Mouse (Mus musculus): ENCODE results near the gene Olfr26. TPM values are rescaled to one million over a fixed set of nuclear protein-coding genes. Genes with fewer than 3 reads are reported as not detected.

Olfr26 gene
- polyA plus RNA-seq, 1 experiment from 2014 or later: not detected

DNA sequence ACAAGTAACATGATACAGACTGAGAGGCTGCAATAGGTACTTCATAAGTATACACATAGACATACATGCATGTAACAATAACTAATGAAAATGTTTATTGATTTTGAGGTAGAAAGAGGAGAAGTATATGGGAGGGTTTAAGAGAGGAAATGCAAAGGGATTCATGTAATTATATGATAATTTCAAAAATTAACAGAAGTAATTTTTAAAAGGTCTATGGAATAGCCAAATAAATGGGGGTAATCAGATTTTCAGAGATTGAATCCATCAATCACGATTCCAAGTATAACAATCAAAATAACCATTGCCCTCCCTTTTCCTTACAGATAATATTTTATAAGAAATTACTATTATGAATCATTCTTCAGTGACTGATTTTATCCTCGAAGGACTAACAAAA is 22.0 kb downstream of the Olfr26 start, which contains the start of gene Olfr926:
Olfr926 (plus strand) TSS at position 301 of the 400 bp plus-strand sequence.
- ATAC-seq (ENCODE audit: insufficient number of reproducible peaks, insufficient read depth, low FRiP score, low read depth): no peak
- WGBS: 66% methylated on average over 2 of the region's 2 CpGs
- no peaks in the 10 kb centered on the region for H3K36me3 ChIP-seq (ENCODE audit: control insufficient read depth, insufficient read depth, low read length)

More for the DNA sequence above, 22.0 kb downstream of the Olfr26 start, which contains the start of gene Olfr926:
- Histone ChIP-seq H3K9me3 (ENCODE audit: control insufficient read depth, low read length) (peaks cover 3% of the 10 kb centered on the region; the same call in 1 of the 2 replicates), H3K4me3 (ENCODE audit: control insufficient read depth in 1 of 2, insufficient read depth in 1 of 2, low read depth in 1 of 2, low read length in 2 of 2) (no peak within 1 kb of the TSS), H3K27ac (replicated peaks in 1 of 2; ENCODE audit: control insufficient read depth in 1 of 2, insufficient read depth in 1 of 2, low read depth in 2 of 2, low read length in 2 of 2) (no peak within 1 kb of the TSS), H3K27me3 (ENCODE audit: control insufficient read depth, insufficient read depth, low read length) (no peaks in the 10 kb centered on the region), H3K4me2 (ENCODE audit: low read length) (no peak within 1 kb of the TSS), H3K9ac (ENCODE audit: low read length) (no peak within 1 kb of the TSS), H3K4me1 (ENCODE audit: control insufficient read depth in 2 of 2, insufficient read depth in 2 of 2, low read length in 2 of 2) (no peaks in the 10 kb centered on the region)

Other genes starting within 250 kb of the Olfr26 start
- not detected in 2 replicates for gene Olfr914, start 250.0 kb upstream of the Olfr26 start, polyA plus RNA-seq (2014; fragmentation: Nextera tagmentation; extraction: Ambion mirVana)
- gene Olfr916, start 195.2 kb upstream of the Olfr26 start, polyA plus RNA-seq (2014; fragmentation: Nextera tagmentation; extraction: Ambion mirVana): not detected in 2 replicates
- gene Olfr917, start 189.2 kb upstream of the Olfr26 start, polyA plus RNA-seq (2014; fragmentation: Nextera tagmentation; extraction: Ambion mirVana): not detected in 2 replicates
- gene Olfr918, start 180.5 kb upstream of the Olfr26 start, polyA plus RNA-seq (2014; fragmentation: Nextera tagmentation; extraction: Ambion mirVana): not detected in 2 replicates
- gene Olfr919, start 151.4 kb upstream of the Olfr26 start, polyA plus RNA-seq (2014; fragmentation: Nextera tagmentation; extraction: Ambion mirVana): not detected in 2 replicates
- gene Vwa5a, start 136.8 kb upstream of the Olfr26 start, polyA plus RNA-seq (2014; fragmentation: Nextera tagmentation; extraction: Ambion mirVana): 23.2 and 25.5 TPM in 2 replicates
- gene Olfr920, start 102.8 kb upstream of the Olfr26 start, polyA plus RNA-seq (2014; fragmentation: Nextera tagmentation; extraction: Ambion mirVana): 0.04 and 0.05 TPM in 2 replicates
- not detected in 2 replicates for gene Olfr921, start 82.0 kb upstream of the Olfr26 start, polyA plus RNA-seq (2014; fragmentation: Nextera tagmentation; extraction: Ambion mirVana)
- 0.12 TPM in 1 of 2 replicates, not detected in the other for gene Olfr922, start 40.4 kb upstream of the Olfr26 start, polyA plus RNA-seq (2014; fragmentation: Nextera tagmentation; extraction: Ambion mirVana)
- gene Olfr923, start 28.5 kb upstream of the Olfr26 start, polyA plus RNA-seq (2014; fragmentation: Nextera tagmentation; extraction: Ambion mirVana): not detected in 2 replicates
- not detected in 2 replicates for gene Olfr924, start 10.6 kb upstream of the Olfr26 start, polyA plus RNA-seq (2014; fragmentation: Nextera tagmentation; extraction: Ambion mirVana)
- gene Olfr926, start 22.1 kb downstream of the Olfr26 start, polyA plus RNA-seq (2014; fragmentation: Nextera tagmentation; extraction: Ambion mirVana): not detected in 2 replicates
- not detected in 2 replicates for gene Olfr930, start 74.7 kb downstream of the Olfr26 start, polyA plus RNA-seq (2014; fragmentation: Nextera tagmentation; extraction: Ambion mirVana)
- not detected in 2 replicates for gene Olfr933, start 117.3 kb downstream of the Olfr26 start, polyA plus RNA-seq (2014; fragmentation: Nextera tagmentation; extraction: Ambion mirVana)
- gene Olfr934, start 133.3 kb downstream of the Olfr26 start, polyA plus RNA-seq (2014; fragmentation: Nextera tagmentation; extraction: Ambion mirVana): not detected in 2 replicates
- not detected in 2 replicates for gene Olfr935, start 144.6 kb downstream of the Olfr26 start, polyA plus RNA-seq (2014; fragmentation: Nextera tagmentation; extraction: Ambion mirVana)
- gene Olfr146, start 168.3 kb downstream of the Olfr26 start, polyA plus RNA-seq (2014; fragmentation: Nextera tagmentation; extraction: Ambion mirVana): not detected in 2 replicates
- not detected in 2 replicates for gene Olfr937, start 209.9 kb downstream of the Olfr26 start, polyA plus RNA-seq (2014; fragmentation: Nextera tagmentation; extraction: Ambion mirVana)
- not detected in 2 replicates for gene Olfr938, start 223.8 kb downstream of the Olfr26 start, polyA plus RNA-seq (2014; fragmentation: Nextera tagmentation; extraction: Ambion mirVana)